Mouse (Mus musculus): ENCODE results near the gene Fcgr3. TPM values are rescaled to one million over a fixed set of nuclear protein-coding genes. Genes with fewer than 3 reads are reported as not detected.

Gene Fcgr3
- polyA plus RNA-seq (2017; shearing (Covaris generic)), result 10 to 100 TPM in 1 of 2 experiments, 1 to 10 TPM in 1; 2.9 to 14.3 TPM

DNA sequence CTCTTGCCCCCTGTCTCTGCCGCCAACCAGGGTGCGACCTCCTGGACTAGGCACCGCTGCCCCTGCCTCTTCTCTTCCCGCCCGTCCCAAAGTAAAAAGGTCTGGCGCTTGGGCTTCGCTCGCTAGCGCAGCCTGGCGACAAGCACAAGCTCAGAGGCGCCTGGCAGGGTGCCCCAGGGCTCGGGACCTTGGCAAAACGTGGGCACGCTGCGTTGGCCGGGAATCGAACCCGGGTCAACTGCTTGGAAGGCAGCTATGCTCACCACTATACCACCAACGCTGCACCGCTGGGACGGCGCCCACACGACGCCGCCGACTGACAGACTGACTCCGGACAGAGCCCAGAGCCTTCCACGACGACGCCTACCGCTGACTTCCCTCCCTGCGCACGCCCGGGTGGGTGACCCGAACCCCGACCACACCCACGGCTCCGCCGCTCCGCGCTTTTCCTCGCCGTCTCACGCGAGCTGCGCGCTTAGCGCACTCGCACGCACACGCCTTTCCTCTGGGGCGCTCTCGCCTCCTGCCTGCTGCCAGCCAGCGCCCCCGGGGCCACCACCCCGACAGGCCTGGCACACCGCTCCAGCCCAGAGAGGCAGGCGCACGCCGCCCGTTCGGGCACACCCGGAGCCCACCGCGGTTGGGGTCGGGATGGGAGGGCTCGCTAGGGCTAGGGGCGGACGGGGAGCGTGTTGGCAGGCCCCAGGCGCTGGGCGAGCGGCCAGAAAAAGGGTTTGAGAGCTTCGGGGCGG, at the start of gene Fcgr3:
Gene Fcgr3 (minus strand): TSS at position 445 of the 752 bp plus-strand sequence.

DNA sequence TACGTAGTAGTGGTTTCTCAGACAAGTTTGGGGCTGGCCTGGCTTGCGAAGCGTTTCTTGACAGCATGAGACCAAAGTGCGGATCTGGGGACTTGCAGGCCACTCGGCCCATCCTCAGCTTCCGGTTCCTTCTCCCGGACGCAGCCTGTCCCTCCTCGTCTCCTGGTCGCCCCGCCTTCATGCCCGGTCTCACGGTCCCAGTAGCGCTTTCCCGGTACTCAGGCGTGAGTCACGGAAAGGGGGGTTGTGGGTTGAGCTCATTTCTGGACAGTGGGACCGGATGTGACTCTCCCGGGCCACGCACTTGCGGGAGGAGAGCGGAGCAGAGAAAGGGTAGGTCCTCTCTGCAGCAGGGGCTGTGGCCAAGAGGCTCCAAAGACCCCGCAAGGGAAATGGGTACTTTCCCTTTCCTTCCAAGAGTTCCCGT, 49.2 kb upstream of the Fcgr3 start, which contains the start of gene Cfap126:
Gene Cfap126 (plus strand): TSS at position 46 of the 427 bp plus-strand sequence.

DNA sequence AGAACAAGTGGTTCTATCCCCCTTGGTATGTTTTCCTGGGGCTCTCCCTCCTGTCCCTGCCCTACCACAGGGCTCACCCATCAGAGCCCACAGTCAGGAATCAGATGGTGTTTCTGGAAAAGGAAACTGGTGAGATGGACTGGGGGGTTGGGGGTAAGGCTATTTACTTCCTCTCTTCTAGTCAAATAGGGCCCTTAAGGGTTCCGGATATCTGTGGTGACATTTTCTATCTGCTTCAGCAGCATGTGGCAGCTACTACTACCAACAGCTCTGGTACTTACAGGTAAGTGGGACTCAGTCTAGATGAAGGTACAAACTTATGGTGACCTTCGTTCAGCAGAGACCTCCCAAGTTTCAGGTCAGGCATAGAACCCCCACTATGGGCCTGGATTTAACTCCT, 46.0 kb downstream of the Fcgr3 start, which contains the start of gene Fcgr4:
Gene Fcgr4 (plus strand): TSS at position 184 of the 400 bp plus-strand sequence.

Other genes with a start within 250 kb of the Fcgr3 start
- gene Atf6, start 197.2 kb downstream of the Fcgr3 start, polyA plus RNA-seq (2017; shearing (Covaris generic)), result 10 to 100 TPM in 1 of 2 experiments, 1 to 10 TPM in 1; 8.7 to 12.1 TPM
- not detected for gene Gm26620, start 179.9 kb downstream of the Fcgr3 start, polyA plus RNA-seq (2017; shearing (Covaris generic))
- gene Dusp12, start 179.4 kb downstream of the Fcgr3 start, polyA plus RNA-seq (2017; shearing (Covaris generic)), result 10 to 100 TPM; 24.2 to 31.6 TPM
- under 1 TPM in 1 of 2 experiments, not detected in 1; 0.49 TPM for gene Fcrlb, start 152.0 kb downstream of the Fcgr3 start, polyA plus RNA-seq (2017; shearing (Covaris generic))
- 1 to 10 TPM in 1 of 2 experiments, under 1 TPM in 1; 0.49 to 1.1 TPM for gene Fcrla, start 137.4 kb downstream of the Fcgr3 start, polyA plus RNA-seq (2017; shearing (Covaris generic))
- gene Fcgr2b, start 88.4 kb downstream of the Fcgr3 start, polyA plus RNA-seq (2017; shearing (Covaris generic)), result 10 to 100 TPM in 1 of 2 experiments, under 1 TPM in 1; 0.27 to 11.4 TPM
- 1 to 10 TPM in 1 of 2 experiments, under 1 TPM in 1; 0.60 to 5.1 TPM for gene Fcgr4, start 46.0 kb downstream of the Fcgr3 start, polyA plus RNA-seq (2017; shearing (Covaris generic))
- gene Cfap126, start 49.0 kb upstream of the Fcgr3 start, polyA plus RNA-seq (2017; shearing (Covaris generic)), result under 1 TPM; 0.44 to 0.68 TPM
- 100 to 1,000 TPM; 158 to 161 TPM for gene Sdhc, start 85.7 kb upstream of the Fcgr3 start, polyA plus RNA-seq (2017; shearing (Covaris generic))
- under 1 TPM in 1 of 2 experiments, not detected in 1; 0.14 TPM for gene Mpz, start 85.8 kb upstream of the Fcgr3 start, polyA plus RNA-seq (2017; shearing (Covaris generic))
- not detected for gene Pcp4l1, start 131.3 kb upstream of the Fcgr3 start, polyA plus RNA-seq (2017; shearing (Covaris generic))
- gene Nr1i3, start 149.0 kb upstream of the Fcgr3 start, polyA plus RNA-seq (2017; shearing (Covaris generic)), result under 1 TPM; 0.27 to 0.52 TPM
- 10 to 100 TPM; 23.6 to 25.1 TPM for gene Tomm40l, start 157.6 kb upstream of the Fcgr3 start, polyA plus RNA-seq (2017; shearing (Covaris generic))
- gene Apoa2, start 160.1 kb upstream of the Fcgr3 start, polyA plus RNA-seq (2017; shearing (Covaris generic)), result under 1 TPM in 1 of 2 experiments, not detected in 1; 0.62 TPM
- 10 to 100 TPM in 1 of 2 experiments, 1 to 10 TPM in 1; 5.3 to 42.6 TPM for gene Fcer1g, start 169.4 kb upstream of the Fcgr3 start, polyA plus RNA-seq (2017; shearing (Covaris generic))
- under 1 TPM in 1 of 2 experiments, not detected in 1; 0.38 TPM for gene Adamts4, start 185.5 kb upstream of the Fcgr3 start, polyA plus RNA-seq (2017; shearing (Covaris generic))
- 100 to 1,000 TPM; 200 to 203 TPM for gene Ndufs2, start 186.5 kb upstream of the Fcgr3 start, polyA plus RNA-seq (2017; shearing (Covaris generic))
- gene B4galt3, start 205.4 kb upstream of the Fcgr3 start, polyA plus RNA-seq (2017; shearing (Covaris generic)), result 10 to 100 TPM; 22.5 to 36.5 TPM
- 10 to 100 TPM; 45.2 to 55.2 TPM for gene Ppox, start 216.3 kb upstream of the Fcgr3 start, polyA plus RNA-seq (2017; shearing (Covaris generic))
- 10 to 100 TPM; 40.8 to 46.2 TPM for gene Usp21, start 223.1 kb upstream of the Fcgr3 start, polyA plus RNA-seq (2017; shearing (Covaris generic))
- 10 to 100 TPM; 76.4 to 80.7 TPM for gene Ufc1, start 230.1 kb upstream of the Fcgr3 start, polyA plus RNA-seq (2017; shearing (Covaris generic))